Mouse (Mus musculus) yolk sac, embryonic 10.5 days (tissue): ENCODE data around the gene Celf5.

ENCODE experiments used
- DNase-seq: peaks from one replicate; pipeline ENCODE4 v3.0.0-alpha.2; 2017; ENCODE audit warnings: low spot score

Gene Celf5

GRCm38 (mm10) chr10:81497401-81498270, 15.1 kb upstream of the Celf5 start:
- no peak for DNase-seq

- no peak for DNase-seq
Measured at GRCm38 (mm10) chr10:81496969-81497368, 14.5 kb upstream of the Celf5 start.

GRCm38 (mm10) chr10:81496264-81496901, 13.9 kb upstream of the Celf5 start, which contains the start of gene Ncln:
Gene Ncln (minus strand): TSS chr10:81496392.
- peak; percentile 98 for DNase-seq

- no peak for DNase-seq
Measured at GRCm38 (mm10) chr10:81495616-81496263, 13.2 kb upstream of the Celf5 start.

- DNase-seq, result no peak
Measured at GRCm38 (mm10) chr10:81495151-81495550, 12.6 kb upstream of the Celf5 start.

- no peak for DNase-seq
Measured at GRCm38 (mm10) chr10:81494260-81495041, 11.9 kb upstream of the Celf5 start.

GRCm38 (mm10) chr10:81493601-81494220, 11.2 kb upstream of the Celf5 start:
- DNase-seq, result no peak

GRCm38 (mm10) chr10:81492606-81493240, 10.2 kb upstream of the Celf5 start:
- DNase-seq, result no peak

GRCm38 (mm10) chr10:81491018-81491417, 8.5 kb upstream of the Celf5 start:
- DNase-seq, result no peak

GRCm38 (mm10) chr10:81489941-81490340, 7.4 kb upstream of the Celf5 start:
- no peak for DNase-seq

GRCm38 (mm10) chr10:81488081-81488480, 5.6 kb upstream of the Celf5 start:
- DNase-seq, result no peak

- no peak for DNase-seq
Measured at GRCm38 (mm10) chr10:81486496-81486895, 4.0 kb upstream of the Celf5 start.

GRCm38 (mm10) chr10:81485479-81486018, 3.0 kb upstream of the Celf5 start:
- no peak for DNase-seq

- DNase-seq, result no peak
Measured at GRCm38 (mm10) chr10:81485060-81485449, 2.5 kb upstream of the Celf5 start.

- DNase-seq, result no peak
Measured at GRCm38 (mm10) chr10:81484441-81485059, 2.0 kb upstream of the Celf5 start.

- no peak for DNase-seq
Measured at GRCm38 (mm10) chr10:81483983-81484382, 1.5 kb upstream of the Celf5 start.

- DNase-seq, result no peak
Measured at GRCm38 (mm10) chr10:81481605-81482532, 640 bp downstream of the Celf5 start.

GRCm38 (mm10) chr10:81474461-81474860, 8.0 kb downstream of the Celf5 start:
- no peak for DNase-seq

GRCm38 (mm10) chr10:81473003-81473451, 9.5 kb downstream of the Celf5 start:
- no peak for DNase-seq
